Mouse (Mus musculus) kidney, adult 8-10 months (tissue): ENCODE measurements at regions not wholly inside any gene's neighbourhood (a gene's known extent, or its start where the extent isn't known, plus 50 kb on each side); places are given as distances from the start of the nearest gene placed in this dataset.
A peak's percentile ranks its signal among the peaks of the same experiment; 100 is the strongest.
"Not testable (repeated sequence)": the region's sequence is repeated elsewhere in the genome, so short reads cannot be mapped to it uniquely, and the experiment has no call there.

Experiments used
- DNase-seq, 2 experiments: peaks; one replicate each; pipeline ENCODE4 v3.0.0; 2022

- DNase-seq, result peak; percentile 46 to 48
Measured at GRCm38 (mm10) chr7:83256236-83256784, 328.4 kb upstream of the Tmc3 start.

- DNase-seq, result no peak
Measured at GRCm38 (mm10) chr7:83258363-83258916, 326.3 kb upstream of the Tmc3 start.

GRCm38 (mm10) chr7:83261489-83261888, 323.2 kb upstream of the Tmc3 start:
- no peak for DNase-seq

GRCm38 (mm10) chr7:83289915-83290773, 294.6 kb upstream of the Tmc3 start:
- no peak for DNase-seq

- DNase-seq, result no peak
Measured at GRCm38 (mm10) chr7:83307112-83307511, 277.6 kb upstream of the Tmc3 start.

GRCm38 (mm10) chr7:83312172-83312571, 272.6 kb upstream of the Tmc3 start:
- DNase-seq, result no peak

- no peak for DNase-seq
Measured at GRCm38 (mm10) chr7:83329809-83330412, 254.8 kb upstream of the Tmc3 start.

- peak; percentile 72 to 79 for DNase-seq
Measured at GRCm38 (mm10) chr7:83347103-83347754, 237.5 kb upstream of the Tmc3 start.

- DNase-seq, result no peak
Measured at GRCm38 (mm10) chr7:83369191-83369590, 215.5 kb upstream of the Tmc3 start.

GRCm38 (mm10) chr7:83369605-83370004, 215.1 kb upstream of the Tmc3 start:
- no peak for DNase-seq

- DNase-seq, result no peak
Measured at GRCm38 (mm10) chr7:83376826-83377225, 207.9 kb upstream of the Tmc3 start.

- DNase-seq, result no peak
Measured at GRCm38 (mm10) chr7:83381381-83382181, 203.1 kb upstream of the Tmc3 start.

- no peak for DNase-seq
Measured at GRCm38 (mm10) chr7:83382803-83383363, 201.8 kb upstream of the Tmc3 start.

GRCm38 (mm10) chr7:83391388-83391787, 193.3 kb upstream of the Tmc3 start:
- DNase-seq, result no peak

- no peak for DNase-seq
Measured at GRCm38 (mm10) chr7:83392181-83392580, 192.5 kb upstream of the Tmc3 start.

GRCm38 (mm10) chr7:83392625-83393024, 192.1 kb upstream of the Tmc3 start:
- DNase-seq, result no peak

- no peak for DNase-seq
Measured at GRCm38 (mm10) chr7:83394156-83394555, 190.6 kb upstream of the Tmc3 start.

- no peak for DNase-seq
Measured at GRCm38 (mm10) chr7:83399668-83400067, 185.1 kb upstream of the Tmc3 start.

- DNase-seq, result no peak
Measured at GRCm38 (mm10) chr7:83401001-83401400, 183.7 kb upstream of the Tmc3 start.

- DNase-seq, result not testable (repeated sequence)
Measured at GRCm38 (mm10) chr7:83412745-83413144, 172.0 kb upstream of the Tmc3 start.

- DNase-seq, result no peak
Measured at GRCm38 (mm10) chr7:83429929-83430556, 154.7 kb upstream of the Tmc3 start.
